Mouse (Mus musculus) bone marrow, adult 2 months (tissue): ENCODE measurements around the gene Gbp2.

ENCODE experiments used
- CTCF ChIP-seq: fragments of 200-500 bp; IDR thresholded peaks from 2 replicates; pipeline ENCODE4 v1.5.1; 2011; ENCODE audit warnings: low read length, control low read depth; ENCODE audit not compliant: control insufficient read depth, insufficient read depth
- POLR2A ChIP-seq: fragments of 200-500 bp; IDR thresholded peaks from 2 replicates; pipeline ENCODE4 v1.6.1; 2011; ENCODE audit warnings: low read depth, mild to moderate bottlenecking, control low read depth, low read length, borderline replicate concordance; ENCODE audit not compliant: control insufficient read depth

GRCm38 (mm10) chr3:142570738-142571137 lies 49.7 kb upstream of the Gbp2 start:
- TF ChIP-seq CTCF (no peak), POLR2A (no peak)
